In genomic region chr1:152743095-152743826, GRCm38 (mm10) we compare ENCODE assay signal across 25 mouse cellular contexts. TPM values are rescaled to one million over a fixed set of nuclear protein-coding genes. Genes with fewer than 3 reads are reported as not detected.
DNase-seq lines count a peak whose midpoint lies in the region; ATAC-seq and TF ChIP-seq lines count a peak whose summit lies in the region.
"Had no signal": no experiment of that assay in that cellular context is flagged by ENCODE, and none has a peak within 500 bp of the region (broad histone marks: within the 10 kb centered on the region; RNA-seq: fewer than 3 reads in every experiment).

No protein-coding gene starts in this region.

- TF ChIP-seq POLR2A in heart, adult 2 months (IDR thresholded peaks at IDR 0.05; ENCODE audit: insufficient read depth, low read depth, low read length), result no peak

- H3K36me3 ChIP-seq in heart, embryonic 13.5 days, result no peaks in the 10 kb centered on the region
- no peaks in the 10 kb centered on the region for H3K36me3 ChIP-seq in heart, adult 2 months (ENCODE audit: control insufficient read depth, insufficient read depth, low read length)
- H3K36me3 ChIP-seq in intestine, embryonic 16.5 days (ENCODE audit: control insufficient read depth, insufficient read depth, low read length), result no peaks in the 10 kb centered on the region
- H3K36me3 ChIP-seq in intestine, embryonic 15.5 days, result no peaks in the 10 kb centered on the region
- H3K36me3 ChIP-seq in limb, embryonic 11.5 days (ENCODE audit: control insufficient read depth, insufficient read depth, low read length), result no peaks in the 10 kb centered on the region
- H3K36me3 ChIP-seq in limb, embryonic 10.5 days, result no peaks in the 10 kb centered on the region
- H3K36me3 ChIP-seq: embryonic facial prominence, embryonic 12.5 days; forebrain, embryonic 15.5 days; G1E; hindbrain, embryonic 13.5 days had no signal

- no peak overlapping the region for H3K4me3 ChIP-seq in heart, embryonic 13.5 days
- H3K4me3 ChIP-seq in heart, adult 2 months, result no peak overlapping the region
- H3K4me3 ChIP-seq in intestine, embryonic 16.5 days (ENCODE audit: low read length), result no peak overlapping the region
- no peak overlapping the region for H3K4me3 ChIP-seq in intestine, embryonic 15.5 days (replicated peaks)
- no peak overlapping the region for H3K4me3 ChIP-seq in limb, embryonic 11.5 days (ENCODE audit: low read depth, low read length)
- no peak overlapping the region for H3K4me3 ChIP-seq in limb, embryonic 10.5 days
- H3K4me3 ChIP-seq: embryonic facial prominence, embryonic 12.5 days; forebrain, embryonic 15.5 days; hindbrain, embryonic 13.5 days had no signal

- no peaks in the 10 kb centered on the region for H3K27me3 ChIP-seq in heart, embryonic 13.5 days (replicated peaks)
- H3K27me3 ChIP-seq in heart, adult 2 months (ENCODE audit: control insufficient read depth, insufficient read depth, low read length), result no peaks in the 10 kb centered on the region
- no peaks in the 10 kb centered on the region for H3K27me3 ChIP-seq in intestine, embryonic 16.5 days (replicated peaks; ENCODE audit: control insufficient read depth, insufficient read depth, low read length)
- H3K27me3 ChIP-seq in intestine, embryonic 15.5 days (replicated peaks), result no peaks in the 10 kb centered on the region
- no peaks in the 10 kb centered on the region for H3K27me3 ChIP-seq in limb, embryonic 11.5 days (ENCODE audit: control insufficient read depth, insufficient read depth, low read length)
- no peaks in the 10 kb centered on the region for H3K27me3 ChIP-seq in limb, embryonic 10.5 days (ENCODE audit: low read depth, poor library complexity, severe bottlenecking)
- H3K27me3 ChIP-seq: embryonic facial prominence, embryonic 12.5 days; forebrain, embryonic 15.5 days; hindbrain, embryonic 13.5 days had no signal

- ATAC-seq in heart, embryonic 13.5 days (ENCODE audit: extremely low read depth, insufficient number of reproducible peaks, low FRiP score, low TSS enrichment), result no peak
- no peak for ATAC-seq in intestine, embryonic 16.5 days
- no peak for ATAC-seq in intestine, embryonic 15.5 days
- peak; percentile 72 for ATAC-seq in limb, embryonic 11.5 days (ENCODE audit: insufficient number of reproducible peaks, low FRiP score, low TSS enrichment, low read depth)
- ATAC-seq: CD4-positive, CD25-positive, alpha-beta regulatory T cell, adult 4 months; forebrain, embryonic 15.5 days; hindbrain, postnatal 0 days had no signal

- TF ChIP-seq CTCF in heart, adult 2 months (IDR thresholded peaks at IDR 0.05), result no peak

- 33% methylated on average over 15 of the region's 15 CpGs for WGBS in heart, embryonic 13.5 days
- 70% methylated on average over 15 of the region's 15 CpGs for WGBS in heart, adult 2 months
- WGBS in intestine, embryonic 16.5 days, result 53% methylated on average over 15 of the region's 15 CpGs
- WGBS in intestine, embryonic 15.5 days, result 51% methylated on average over 15 of the region's 15 CpGs
- WGBS in limb, embryonic 11.5 days, result 58% methylated on average over 15 of the region's 15 CpGs
- 70% methylated on average over 15 of the region's 15 CpGs for WGBS in limb, embryonic 10.5 days

- no peak for TF ChIP-seq EP300 in heart, adult 2 months (IDR thresholded peaks at IDR 0.05; ENCODE audit: insufficient read depth, low read depth, low read length)

- peaks cover 26% of the 10 kb centered on the region for H3K4me1 ChIP-seq in heart, embryonic 13.5 days
- H3K4me1 ChIP-seq in heart, adult 2 months (ENCODE audit: control insufficient read depth, insufficient read depth, low read length), result peaks cover 5% of the 10 kb centered on the region
- H3K4me1 ChIP-seq in intestine, embryonic 16.5 days (ENCODE audit: control insufficient read depth, insufficient read depth, low read length), result peaks cover 3% of the 10 kb centered on the region; the same call in 1 of the 2 replicates
- no peaks in the 10 kb centered on the region for H3K4me1 ChIP-seq in intestine, embryonic 15.5 days (replicated peaks)
- no peaks in the 10 kb centered on the region; the same call in 1 of the 2 replicates for H3K4me1 ChIP-seq in limb, embryonic 11.5 days (ENCODE audit: control insufficient read depth, insufficient read depth, low read length)
- peaks cover 7% of the 10 kb centered on the region for H3K4me1 ChIP-seq in limb, embryonic 10.5 days
- H3K4me1 ChIP-seq: hindbrain, embryonic 13.5 days had no signal

- intact Hi-C loops in heart, adult 2 months (cut with DNase I), result no loop called here

- H3K27ac ChIP-seq in heart, embryonic 13.5 days (replicated peaks), result no peak overlapping the region; the same call in 1 of the 2 replicates
- no peak overlapping the region for H3K27ac ChIP-seq in heart, adult 2 months
- H3K27ac ChIP-seq in intestine, embryonic 16.5 days (ENCODE audit: low read length), result no peak overlapping the region
- H3K27ac ChIP-seq in intestine, embryonic 15.5 days, result no peak overlapping the region
- no peak overlapping the region for H3K27ac ChIP-seq in limb, embryonic 11.5 days (replicated peaks; ENCODE audit: low read depth, low read length)
- H3K27ac ChIP-seq in limb, embryonic 10.5 days, result no peak overlapping the region
- H3K27ac ChIP-seq: embryonic facial prominence, embryonic 12.5 days; forebrain, embryonic 15.5 days; hindbrain, embryonic 13.5 days; hindbrain, postnatal 0 days had no signal

- peak overlapping the region; percentile 27; the same call in 1 of the 2 replicates for H3K4me2 ChIP-seq in heart, embryonic 13.5 days
- peak overlapping the region; percentile 5; the same call in 1 of the 2 replicates for H3K4me2 ChIP-seq in intestine, embryonic 16.5 days (ENCODE audit: low read depth, low read length)
- H3K4me2 ChIP-seq in intestine, embryonic 15.5 days (replicated peaks), result no peak overlapping the region
- H3K4me2 ChIP-seq in limb, embryonic 11.5 days (ENCODE audit: low read depth, severe bottlenecking), result no peak overlapping the region
- H3K4me2 ChIP-seq: embryonic facial prominence, embryonic 12.5 days; forebrain, embryonic 15.5 days; hindbrain, embryonic 13.5 days had no signal

- no peaks in the 10 kb centered on the region for H3K9me3 ChIP-seq in heart, embryonic 13.5 days
- H3K9me3 ChIP-seq in intestine, embryonic 16.5 days (ENCODE audit: control insufficient read depth, low read length), result no peaks in the 10 kb centered on the region
- no peaks in the 10 kb centered on the region for H3K9me3 ChIP-seq in intestine, embryonic 15.5 days
- no peaks in the 10 kb centered on the region for H3K9me3 ChIP-seq in limb, embryonic 11.5 days (ENCODE audit: control insufficient read depth, low read length)
- H3K9me3 ChIP-seq in limb, embryonic 10.5 days (replicated peaks), result no peaks in the 10 kb centered on the region
- H3K9me3 ChIP-seq: embryonic facial prominence, embryonic 12.5 days; forebrain, embryonic 15.5 days; hindbrain, embryonic 13.5 days had no signal

- DNase-seq in heart, adult 2 months, result no peak
- DNase-seq in limb, embryonic 11.5 days (ENCODE audit: low spot score), result no peak
- no peak for DNase-seq in limb, embryonic 10.5 days (ENCODE audit: low spot score)
- DNase-seq in yolk sac, embryonic 10.5 days (ENCODE audit: low spot score), result peak; percentile 79
- DNase-seq in adrenal gland, postnatal 10 days, result no peak
- DNase-seq: adrenal gland, adult 8-10 months; cerebellum, adult 11-12 months; cerebellum, adult 9-10 months; cerebellum, postnatal 25 days; gastrocnemius, postnatal 36 days had no signal

- no peak overlapping the region for H3K9ac ChIP-seq in heart, embryonic 13.5 days
- H3K9ac ChIP-seq in heart, adult 2 months (ENCODE audit: low read depth, low read length), result no peak overlapping the region
- H3K9ac ChIP-seq in intestine, embryonic 16.5 days (ENCODE audit: low read depth, low read length), result no peak overlapping the region
- no peak overlapping the region for H3K9ac ChIP-seq in intestine, embryonic 15.5 days
- no peak overlapping the region for H3K9ac ChIP-seq in limb, embryonic 11.5 days (ENCODE audit: low read length)
- H3K9ac ChIP-seq: embryonic facial prominence, embryonic 12.5 days; forebrain, embryonic 15.5 days; hindbrain, embryonic 13.5 days had no signal

- H3K79me2 ChIP-seq in heart, adult 2 months (replicated peaks; ENCODE audit: control insufficient read depth, insufficient read depth, low read length), result no peaks in the 10 kb centered on the region

RNA-seq across cellular contexts. Expression of gene Apobec4, which starts 7.1 kb away (rescaled TPM):
- polyA plus RNA-seq in heart, embryonic 13.5 days (2015; fragmentation: Nextera tagmentation; extraction: Ambion mirVana), result not detected in 2 replicates
- total RNA-seq in heart, adult 2 months (2021), result not detected
- polyA plus RNA-seq in heart, adult 2 months (2012; rRNA removed), result not detected in 2 replicates
- polyA plus RNA-seq in intestine, embryonic 16.5 days (2015; fragmentation: Nextera tagmentation; extraction: Ambion mirVana), result not detected in 2 replicates
- polyA plus RNA-seq in intestine, embryonic 15.5 days (2015; fragmentation: Nextera tagmentation; extraction: Ambion mirVana), result not detected in 2 replicates
- polyA plus RNA-seq in limb, embryonic 11.5 days (2014; fragmentation: Nextera tagmentation; extraction: Ambion mirVana), result 0.12 TPM in 1 of 2 replicates, not detected in the other
- not detected in 2 replicates for polyA plus RNA-seq in limb, embryonic 10.5 days (2016; fragmentation: Nextera tagmentation; extraction: Ambion mirVana)
- not detected for total RNA-seq in adrenal gland, postnatal 10 days (2021)
- total RNA-seq: adrenal gland, adult 8-10 months; adrenal gland, postnatal 4 days; gastrocnemius, adult 8-10 months; gastrocnemius, postnatal 36 days; hematopoietic stem cell, adult 5-6 weeks; hindbrain, postnatal 0 days had no signal
- polyA plus RNA-seq: brain, embryonic 14.5 days; CD4-positive, CD25-positive, alpha-beta regulatory T cell, adult 4 months; cortical plate, adult 2 months; embryonic facial prominence, embryonic 12.5 days; forebrain, embryonic 11.5 days; forebrain, embryonic 15.5 days; G1E; hindbrain, embryonic 13.5 days; hindbrain, postnatal 0 days had no signal

RNA-seq across cellular contexts. Expression of gene Rgl1, which starts 22.9 kb away (rescaled TPM):
- polyA plus RNA-seq in heart, embryonic 13.5 days (2015; fragmentation: Nextera tagmentation; extraction: Ambion mirVana), result 54.1 and 59.2 TPM in 2 replicates
- 10 to 100 TPM; 28.4 to 33.2 TPM for total RNA-seq in heart, adult 2 months (2021)
- 14.9 and 22.7 TPM in 2 replicates for polyA plus RNA-seq in heart, adult 2 months (2012; rRNA removed)
- polyA plus RNA-seq in intestine, embryonic 16.5 days (2015; fragmentation: Nextera tagmentation; extraction: Ambion mirVana), result 45.4 and 45.8 TPM in 2 replicates
- 44.2 and 44.8 TPM in 2 replicates for polyA plus RNA-seq in intestine, embryonic 15.5 days (2015; fragmentation: Nextera tagmentation; extraction: Ambion mirVana)
- polyA plus RNA-seq in limb, embryonic 11.5 days (2014; fragmentation: Nextera tagmentation; extraction: Ambion mirVana), result 32.7 and 34.3 TPM in 2 replicates
- 38.7 and 44.0 TPM in 2 replicates for polyA plus RNA-seq in limb, embryonic 10.5 days (2016; fragmentation: Nextera tagmentation; extraction: Ambion mirVana)
- total RNA-seq in adrenal gland, postnatal 10 days (2021), result 10 to 100 TPM; 37.0 to 57.0 TPM

RNA-seq across cellular contexts. Expression of gene Arpc5, which starts 23.1 kb away (rescaled TPM):
- 198 and 202 TPM in 2 replicates for polyA plus RNA-seq in heart, embryonic 13.5 days (2015; fragmentation: Nextera tagmentation; extraction: Ambion mirVana)
- total RNA-seq in heart, adult 2 months (2021), result 10 to 100 TPM; 26.4 to 27.7 TPM
- 23.6 and 32.9 TPM in 2 replicates for polyA plus RNA-seq in heart, adult 2 months (2012; rRNA removed)
- 372 and 389 TPM in 2 replicates for polyA plus RNA-seq in intestine, embryonic 16.5 days (2015; fragmentation: Nextera tagmentation; extraction: Ambion mirVana)
- polyA plus RNA-seq in intestine, embryonic 15.5 days (2015; fragmentation: Nextera tagmentation; extraction: Ambion mirVana), result 327 and 358 TPM in 2 replicates
- polyA plus RNA-seq in limb, embryonic 11.5 days (2014; fragmentation: Nextera tagmentation; extraction: Ambion mirVana), result 179 and 182 TPM in 2 replicates
- 157 and 165 TPM in 2 replicates for polyA plus RNA-seq in limb, embryonic 10.5 days (2016; fragmentation: Nextera tagmentation; extraction: Ambion mirVana)
- 100 to 1,000 TPM; 106 to 107 TPM for total RNA-seq in adrenal gland, postnatal 10 days (2021)

RNA-seq across cellular contexts. Expression of gene Ncf2, which starts 56.7 kb away (rescaled TPM):
- polyA plus RNA-seq in heart, embryonic 13.5 days (2015; fragmentation: Nextera tagmentation; extraction: Ambion mirVana), result 3.3 and 4.6 TPM in 2 replicates
- total RNA-seq in heart, adult 2 months (2021), result 1 to 10 TPM; 3.3 to 4.0 TPM
- polyA plus RNA-seq in heart, adult 2 months (2012; rRNA removed), result 3.0 and 3.2 TPM in 2 replicates
- 10.6 and 13.0 TPM in 2 replicates for polyA plus RNA-seq in intestine, embryonic 16.5 days (2015; fragmentation: Nextera tagmentation; extraction: Ambion mirVana)
- 8.3 and 8.8 TPM in 2 replicates for polyA plus RNA-seq in intestine, embryonic 15.5 days (2015; fragmentation: Nextera tagmentation; extraction: Ambion mirVana)
- polyA plus RNA-seq in limb, embryonic 11.5 days (2014; fragmentation: Nextera tagmentation; extraction: Ambion mirVana), result 2.4 and 2.7 TPM in 2 replicates
- 2.4 and 2.5 TPM in 2 replicates for polyA plus RNA-seq in limb, embryonic 10.5 days (2016; fragmentation: Nextera tagmentation; extraction: Ambion mirVana)
- total RNA-seq in adrenal gland, postnatal 10 days (2021), result 1 to 10 TPM; 5.1 to 7.8 TPM

Comparison
In these comparisons a context has a peak if more than half of its experiments do, and no peak if none do; other contexts are left out.
1. H3K4me2 ChIP-seq: peak in heart, embryonic 13.5 days (single experiment) and intestine, embryonic 16.5 days (single experiment); none in intestine, embryonic 15.5 days (single experiment) and limb, embryonic 11.5 days (single experiment).